Mouse (Mus musculus): ENCODE data around the gene Hyal4. TPM values are rescaled to one million over a fixed set of nuclear protein-coding genes. Genes with fewer than 3 reads are reported as not detected.

Gene Hyal4
- 1.3 TPM for polyA plus RNA-seq (2014; fragmentation: Illumina TruSeq; extraction: RNeasy Lipid Tissue Mini Kit (QIAGEN cat#74804); ENCODE audit: low read depth, low replicate concordance)

GRCm38 (mm10) chr6:24748029-24748428, at the start of gene Hyal4:
TSS of gene Hyal4 (plus strand) at chr6:24748329.

GRCm38 (mm10) chr6:24732945-24733344, 15.2 kb upstream of the Hyal4 start, which contains the start of gene Hyal6:
TSS of gene Hyal6 (plus strand) at chr6:24733245.

GRCm38 (mm10) chr6:24790888-24791287, 42.8 kb downstream of the Hyal4 start, which contains the start of gene Spam1:
TSS of gene Spam1 (plus strand) at chr6:24791188.

Other genes with a start within 250 kb of the Hyal4 start
- 241 TPM for gene Iqub, start 233.3 kb upstream of the Hyal4 start, polyA plus RNA-seq (2014; fragmentation: Illumina TruSeq; extraction: RNeasy Lipid Tissue Mini Kit (QIAGEN cat#74804); ENCODE audit: low read depth, low replicate concordance)
- gene Ndufa5, start 220.3 kb upstream of the Hyal4 start, polyA plus RNA-seq (2014; fragmentation: Illumina TruSeq; extraction: RNeasy Lipid Tissue Mini Kit (QIAGEN cat#74804); ENCODE audit: low read depth, low replicate concordance), result 214 TPM
- gene Asb15, start 220.2 kb upstream of the Hyal4 start, polyA plus RNA-seq (2014; fragmentation: Illumina TruSeq; extraction: RNeasy Lipid Tissue Mini Kit (QIAGEN cat#74804); ENCODE audit: low read depth, low replicate concordance), result 38.8 TPM
- gene Lmod2, start 150.6 kb upstream of the Hyal4 start, polyA plus RNA-seq (2014; fragmentation: Illumina TruSeq; extraction: RNeasy Lipid Tissue Mini Kit (QIAGEN cat#74804); ENCODE audit: low read depth, low replicate concordance), result not detected
- 36.6 TPM for gene Wasl, start 83.3 kb upstream of the Hyal4 start, polyA plus RNA-seq (2014; fragmentation: Illumina TruSeq; extraction: RNeasy Lipid Tissue Mini Kit (QIAGEN cat#74804); ENCODE audit: low read depth, low replicate concordance)
- gene Hyal6, start 15.1 kb upstream of the Hyal4 start, polyA plus RNA-seq (2014; fragmentation: Illumina TruSeq; extraction: RNeasy Lipid Tissue Mini Kit (QIAGEN cat#74804); ENCODE audit: low read depth, low replicate concordance), result 189 TPM
- 265 TPM for gene Spam1, start 42.9 kb downstream of the Hyal4 start, polyA plus RNA-seq (2014; fragmentation: Illumina TruSeq; extraction: RNeasy Lipid Tissue Mini Kit (QIAGEN cat#74804); ENCODE audit: low read depth, low replicate concordance)
- 428 TPM for gene Hyal5, start 109.7 kb downstream of the Hyal4 start, polyA plus RNA-seq (2014; fragmentation: Illumina TruSeq; extraction: RNeasy Lipid Tissue Mini Kit (QIAGEN cat#74804); ENCODE audit: low read depth, low replicate concordance)
- 0.04 TPM for gene Tmem229a, start 208.0 kb downstream of the Hyal4 start, polyA plus RNA-seq (2014; fragmentation: Illumina TruSeq; extraction: RNeasy Lipid Tissue Mini Kit (QIAGEN cat#74804); ENCODE audit: low read depth, low replicate concordance)

Measured in testis, adult 10 weeks (tissue).